Mouse (Mus musculus) liver, embryonic 14.5 days (tissue): ENCODE measurements around the gene Hist1h2ak. TPM values are rescaled to one million over a fixed set of nuclear protein-coding genes. Genes with fewer than 3 reads are reported as not detected.
"Not testable (repeated sequence)": the region's sequence is repeated elsewhere in the genome, so short reads cannot be mapped to it uniquely, and the experiment has no call there.

Experiments
- ATAC-seq: fragments of 200-750 bp; cut with Nextera tagmentation; 2 replicates; pipeline ENCODE4 v1.8.0; 2017; ENCODE audit warnings: moderate number of reproducible peaks, mild to moderate bottlenecking, moderate library complexity; ENCODE audit not compliant: insufficient read depth
- DNase-seq, 3 experiments: peaks; one replicate each; pipeline ENCODE4 v3.0.0-alpha.2; 2012 to 2013; ENCODE audit warnings: low read depth in 3 of 3, low spot score in 3 of 3
- H3K27ac ChIP-seq: fragments of 300-500 bp; sonication (generic); 2 replicates; pipeline ENCODE4 v1.5.1; 2014; ENCODE audit warnings: moderate library complexity, mild to moderate bottlenecking, control low read depth, inconsistent platforms
- H3K27me3 ChIP-seq: fragments of 300-500 bp; sonication (generic); 2 replicates; pipeline ENCODE4 v1.6.1; 2014; ENCODE audit warnings: mild to moderate bottlenecking, low read length, moderate library complexity; ENCODE audit not compliant: control insufficient read depth, insufficient read depth
- H3K36me3 ChIP-seq: fragments of 300-500 bp; sonication (generic); replicated peaks from 2 replicates; pipeline ENCODE4 v1.6.1; 2014; ENCODE audit warnings: low read depth; ENCODE audit not compliant: control insufficient read depth, insufficient read depth
- H3K4me1 ChIP-seq, 2 experiments: fragments of 200-500 bp in 1 of 2; fragments of 300-500 bp in 1 of 2; sonication (generic) in 1 of 2; replicated peaks; 2 replicates each; pipeline ENCODE4 v1.6.1; 2012 to 2014; ENCODE audit warnings: antibody characterized with exemption in 1 of 2, inconsistent platforms in 1 of 2, low read length in 1 of 2; ENCODE audit not compliant: control insufficient read depth in 2 of 2, insufficient read depth in 2 of 2
- H3K4me2 ChIP-seq: fragments of 300-500 bp; sonication (generic); 2 replicates; pipeline ENCODE4 v1.6.1; 2014; ENCODE audit warnings: low read depth, mild to moderate bottlenecking, control low read depth, moderate library complexity
- H3K4me3 ChIP-seq, 2 experiments: fragments of 200-500 bp in 1 of 2; fragments of 300-500 bp in 1 of 2; sonication (generic) in 1 of 2; 2 replicates each; pipeline ENCODE4 v1.5.1; 2012 to 2014; ENCODE audit warnings: low read depth in 2 of 2, low read length in 2 of 2, mild to moderate bottlenecking in 2 of 2, control low read depth in 1 of 2, inconsistent platforms in 1 of 2, moderate library complexity in 1 of 2; ENCODE audit not compliant: insufficient read depth in 1 of 2
- H3K9ac ChIP-seq: fragments of 300-500 bp; sonication (generic); replicated peaks from 2 replicates; pipeline ENCODE4 v1.6.1; 2014; ENCODE audit warnings: mild to moderate bottlenecking, control low read depth, moderate library complexity
- H3K9me3 ChIP-seq: fragments of 300-500 bp; sonication (generic); 2 replicates; pipeline ENCODE4 v1.6.1; 2016; ENCODE audit warnings: low read length, mixed read lengths; ENCODE audit not compliant: control insufficient read depth
- CTCF ChIP-seq: IDR thresholded peaks from 2 replicates; pipeline ENCODE4 v1.5.1; 2016; ENCODE audit warnings: antibody characterized with exemption, low read depth, control low read depth
- EP300 ChIP-seq: IDR thresholded peaks from 2 replicates; pipeline ENCODE4 v1.6.1; 2016; ENCODE audit warnings: antibody characterized with exemption, low read depth
- WGBS: fragments of 180-500 bp; shearing (Covaris S2); extraction: QIAGEN DNeasy Blood & Tissue Kit; methylation state at CpG from one replicate; pipeline ENCODE4 v1.1.7; 2014; ENCODE audit not compliant: insufficient replicate concordance; 5-methylcytosine and 5-hydroxymethylcytosine counted together
- polyA plus RNA-seq, 2 experiments: library from polyadenylated mRNA; depleted of rRNA in 1 of 2; stranded (reverse) in 1 of 2; unstranded in 1 of 2; fragments of >200 nt; fragmentation: Nextera tagmentation in 1 of 2; extraction: Ambion mirVana in 1 of 2; gene quantifications; 2 replicates each; pipeline versions ENCODE4 v1.2.1 to v1.2.3; 2012 to 2014

Hist1h2ak gene
- polyA plus RNA-seq, 2 experiments = 11.6 to 61.7 TPM

DNA sequence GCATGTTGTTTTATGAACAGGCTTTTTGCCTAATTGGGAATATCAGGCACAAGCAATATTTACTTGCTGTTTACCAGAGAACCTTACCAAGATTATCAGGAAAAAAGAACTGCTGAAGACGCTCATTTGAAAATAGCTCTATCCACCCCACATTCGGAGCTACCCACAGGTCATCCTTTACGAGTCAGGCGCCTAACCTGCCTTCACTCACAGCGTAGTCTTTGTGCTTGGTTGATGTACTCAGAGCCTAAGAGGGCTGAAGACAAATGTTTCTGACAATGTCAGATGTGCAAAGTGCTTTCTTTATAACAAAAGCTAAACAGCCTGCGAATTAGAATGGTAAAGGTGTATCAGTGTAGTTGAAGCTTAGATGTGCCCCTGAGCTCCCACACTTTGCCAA lies 30.7 kb upstream of the Hist1h2ak start:
- ATAC-seq (no peak), DNase-seq (no peak)
- peak overlapping the region; percentile 95 for H3K27ac ChIP-seq
- peak overlapping the region in 1 of 2 experiments; percentile 54; a peak in 1 of 4 replicates for H3K4me3 ChIP-seq
- H3K9ac ChIP-seq = peak overlapping the region; percentile 96
- no peaks in the 10 kb centered on the region for H3K36me3 ChIP-seq
- H3K9me3 ChIP-seq = no peaks in the 10 kb centered on the region
- 56% methylated on average over 6 of the region's 6 CpGs for WGBS
- H3K4me1 ChIP-seq = peaks cover 30 to 32% of the 10 kb centered on the region in 2 experiments
- no peak for TF ChIP-seq CTCF
- no peak for TF ChIP-seq EP300
- H3K4me2 ChIP-seq = peak overlapping the region; percentile 90
- no peaks in the 10 kb centered on the region for H3K27me3 ChIP-seq

DNA sequence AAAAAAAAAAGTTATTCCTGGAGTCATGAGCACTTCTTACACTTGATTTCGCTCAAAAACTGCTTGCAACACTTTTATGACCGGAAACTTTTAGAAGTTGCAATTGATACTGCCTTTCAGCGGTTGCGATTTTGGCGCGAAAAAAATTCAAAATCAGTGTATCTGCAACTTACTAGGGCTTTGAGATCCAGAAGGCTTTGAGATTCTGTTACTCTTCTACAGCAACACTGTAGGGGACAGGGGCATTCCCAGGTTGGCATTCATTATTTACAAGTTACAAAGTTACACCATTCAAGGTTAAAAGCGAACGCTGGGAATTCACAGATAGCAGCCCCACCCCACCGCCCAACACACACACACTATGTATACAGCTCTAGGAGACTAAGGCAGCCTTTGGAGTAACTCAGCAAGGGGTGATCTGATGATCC lies 30.1 kb upstream of the Hist1h2ak start:
- H3K27me3 ChIP-seq = no peaks in the 10 kb centered on the region
- 3% methylated on average over 9 of the region's 9 CpGs for WGBS
- H3K36me3 ChIP-seq = no peaks in the 10 kb centered on the region
- peaks cover 29 to 32% of the 10 kb centered on the region in 2 experiments for H3K4me1 ChIP-seq
- ATAC-seq (no peak), DNase-seq (peak in 1 of 3 experiments; percentile 61)
- H3K4me3 ChIP-seq = peak overlapping the region; percentile 45 to 54
- peak overlapping the region; percentile 96 for H3K9ac ChIP-seq
- H3K27ac ChIP-seq = peak overlapping the region; percentile 95
- no peak for TF ChIP-seq CTCF
- no peak for TF ChIP-seq EP300
- H3K9me3 ChIP-seq = no peaks in the 10 kb centered on the region
- peak overlapping the region; percentile 90 for H3K4me2 ChIP-seq

DNA sequence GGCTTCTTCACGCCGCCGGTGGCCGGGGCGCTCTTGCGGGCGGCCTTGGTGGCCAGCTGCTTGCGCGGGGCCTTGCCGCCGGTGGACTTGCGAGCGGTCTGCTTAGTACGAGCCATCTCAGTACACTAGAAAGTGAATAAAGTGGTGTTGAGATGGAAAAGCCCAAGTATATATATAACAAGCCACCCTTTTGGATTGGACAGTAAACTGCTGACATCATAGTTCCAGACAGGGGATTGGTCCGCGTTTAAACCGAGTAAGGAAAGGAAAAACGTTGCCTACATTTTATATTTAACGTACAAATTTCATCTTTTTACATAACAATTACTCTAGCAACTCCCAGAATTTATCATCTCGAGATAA lies 29.6 kb upstream of the Hist1h2ak start, which contains the start of gene Hist1h3i:
TSS of gene Hist1h3i (minus strand) at position 116 of the 363 bp plus-strand sequence.
- peak within 1 kb of the TSS; percentile 97 for H3K27ac ChIP-seq
- peak within 1 kb of the TSS; percentile 90 for H3K4me2 ChIP-seq
- H3K9ac ChIP-seq = peak within 1 kb of the TSS; percentile 96
- peak; percentile 89 to 92 (median 91) for DNase-seq
- H3K4me3 ChIP-seq = peak within 1 kb of the TSS; percentile 56 to 60
- no peaks in the 10 kb centered on the region for H3K36me3 ChIP-seq
- H3K27me3 ChIP-seq = no peaks in the 10 kb centered on the region
- H3K4me1 ChIP-seq = peaks cover 25 to 29% of the 10 kb centered on the region in 2 experiments
- 0% methylated on average over 13 of the region's 20 CpGs for WGBS
- TF ChIP-seq CTCF = no peak
- TF ChIP-seq EP300 = peak; percentile 70
- peak; percentile 37 for ATAC-seq
- H3K9me3 ChIP-seq = no peaks in the 10 kb centered on the region

DNA sequence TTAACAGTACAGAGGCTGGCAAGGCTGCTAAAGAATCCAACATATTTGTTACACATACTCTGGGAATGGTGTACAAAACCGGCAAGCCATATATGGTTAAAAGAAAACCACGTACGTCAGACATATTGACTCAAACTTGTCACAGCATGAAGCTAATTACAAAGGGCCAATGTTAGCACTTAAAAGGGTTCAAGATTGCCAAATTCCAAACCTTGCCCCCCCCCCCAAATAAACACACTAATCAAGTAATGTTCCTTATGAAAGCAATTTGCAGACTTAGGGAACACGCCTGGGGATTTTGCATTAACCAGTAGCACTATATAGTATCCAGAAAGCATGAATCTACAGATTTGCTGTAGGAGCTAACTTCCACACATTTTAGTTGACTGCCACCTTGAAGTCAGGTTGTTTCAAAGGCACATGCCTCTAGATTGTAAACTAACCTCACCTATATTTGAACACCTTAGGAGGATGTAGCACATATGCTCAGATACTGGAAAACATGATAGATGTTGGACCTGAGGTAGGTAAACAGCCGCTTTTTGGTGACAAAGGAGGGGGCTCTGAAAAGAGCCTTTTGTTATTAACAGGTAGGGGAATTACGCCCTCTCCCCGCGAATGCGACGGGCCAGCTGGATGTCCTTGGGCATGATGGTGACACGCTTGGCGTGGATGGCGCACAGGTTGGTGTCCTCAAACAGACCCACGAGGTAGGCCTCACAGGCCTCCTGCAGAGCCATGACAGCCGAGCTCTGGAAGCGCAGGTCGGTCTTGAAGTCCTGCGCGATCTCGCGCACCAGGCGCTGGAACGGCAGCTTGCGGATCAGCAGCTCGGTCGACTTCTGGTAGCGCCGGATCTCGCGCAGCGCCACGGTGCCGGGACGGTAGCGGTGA lies 29.0 kb upstream of the Hist1h2ak start:
- peaks cover 25 to 29% of the 10 kb centered on the region in 2 experiments for H3K4me1 ChIP-seq
- peak overlapping the region; percentile 56 to 60 for H3K4me3 ChIP-seq
- peak overlapping the region; percentile 90 for H3K4me2 ChIP-seq
- not testable (repeated sequence) for H3K27me3 ChIP-seq, H3K9me3 ChIP-seq, H3K36me3 ChIP-seq
- ATAC-seq (peak; percentile 4), DNase-seq (peak; percentile 60 to 74 (median 61))
- peak; percentile 48 for TF ChIP-seq EP300
- peak overlapping the region; percentile 97 for H3K27ac ChIP-seq
- under 1% methylated on average over 11 of the region's 35 CpGs for WGBS
- peak overlapping the region; percentile 96 for H3K9ac ChIP-seq

DNA sequence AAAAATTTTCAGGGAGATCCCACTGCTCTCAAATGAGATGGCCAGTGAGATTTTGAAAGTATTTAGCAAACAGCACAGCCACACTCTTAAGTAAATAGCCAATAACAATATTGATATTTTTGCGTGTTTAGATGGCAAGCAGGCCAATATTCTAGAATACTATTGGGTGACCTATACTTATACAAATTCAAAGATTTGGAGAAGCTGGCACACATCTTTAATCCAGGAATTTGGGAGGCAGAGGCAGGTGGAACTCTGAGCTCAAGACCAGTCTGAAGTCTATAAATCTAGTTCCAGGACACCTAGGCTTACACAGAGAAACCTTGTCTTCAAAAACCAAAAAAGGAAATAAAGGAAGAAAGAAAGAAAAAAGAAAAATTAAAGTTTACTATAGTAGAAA lies 28.0 kb upstream of the Hist1h2ak start:
- 83% methylated on average over 1 of the region's 1 CpGs for WGBS
- TF ChIP-seq EP300 = no peak
- TF ChIP-seq CTCF = no peak
- Histone ChIP-seq H3K9ac (peak overlapping the region; percentile 77), H3K36me3 (no peaks in the 10 kb centered on the region), H3K9me3 (no peaks in the 10 kb centered on the region), H3K4me1 (peaks cover 33 to 35% of the 10 kb centered on the region in 2 experiments), H3K27me3 (no peaks in the 10 kb centered on the region), H3K4me2 (peak overlapping the region; percentile 90), H3K4me3 (peak overlapping the region in 1 of 2 experiments; percentile 36; a peak in 3 of 4 replicates), H3K27ac (peak overlapping the region; percentile 97)
- ATAC-seq (no peak), DNase-seq (no peak)
